Mouse (Mus musculus) MEL (cell line): ENCODE data around the gene Mbd3. TPM values are rescaled to one million over a fixed set of nuclear protein-coding genes. Genes with fewer than 3 reads are reported as not detected.

ENCODE experiments used
- DNase-seq: peaks from one replicate; pipeline ENCODE4 v3.0.0; 2011; ENCODE audit warnings: low read depth, low spot score
- H3K27ac ChIP-seq: 2 replicates; pipeline ENCODE4 v1.5.1; 2012; ENCODE audit warnings: low read depth, mild to moderate bottlenecking, control low read depth, low read length, moderate library complexity; ENCODE audit not compliant: control insufficient read depth
- H3K27me3 ChIP-seq, 2 experiments: fragments of 150-350 bp in 1 of 2; sonication (generic) in 1 of 2; 2 replicates each; pipeline ENCODE4 v1.6.1; 2012; ENCODE audit warnings: low read length in 2 of 2, mild to moderate bottlenecking in 2 of 2, improper control_type of control experiment in 1 of 2, moderate library complexity in 1 of 2; ENCODE audit not compliant: insufficient read depth in 2 of 2, control insufficient read depth in 1 of 2
- H3K36me3 ChIP-seq, 2 experiments: 2 replicates each; pipeline ENCODE4 v1.6.1; 2012 to 2014; ENCODE audit warnings: low read length in 2 of 2, improper control_type of control experiment in 1 of 2, inconsistent platforms in 1 of 2, mild to moderate bottlenecking in 1 of 2; ENCODE audit not compliant: insufficient read depth in 2 of 2, control insufficient read depth in 1 of 2
- H3K4me1 ChIP-seq, 2 experiments: fragments of 150-350 bp in 1 of 2; sonication (generic) in 1 of 2; 2 replicates each; pipeline ENCODE4 v1.6.1; 2012; ENCODE audit warnings: low read length in 2 of 2, improper control_type of control experiment in 1 of 2, mild to moderate bottlenecking in 1 of 2; ENCODE audit not compliant: insufficient read depth in 2 of 2, control insufficient read depth in 1 of 2
- H3K4me3 ChIP-seq, 2 experiments: fragments of 150-350 bp in 1 of 2; sonication (generic) in 1 of 2; 2 replicates each; pipeline ENCODE4 v1.5.1; 2012; ENCODE audit warnings: low read depth in 2 of 2, low read length in 2 of 2, mild to moderate bottlenecking in 2 of 2, moderate library complexity in 2 of 2, control low read depth in 1 of 2, improper control_type of control experiment in 1 of 2; ENCODE audit not compliant: control insufficient read depth in 1 of 2, insufficient read depth in 1 of 2
- H3K79me2 ChIP-seq: 2 replicates; pipeline ENCODE4 v1.6.1; 2012; ENCODE audit warnings: mild to moderate bottlenecking, low read length, moderate library complexity; ENCODE audit not compliant: control insufficient read depth, poor library complexity, insufficient read depth
- H3K9ac ChIP-seq: 2 replicates; pipeline ENCODE4 v1.6.1; 2012; ENCODE audit warnings: low read depth, mild to moderate bottlenecking, control low read depth, low read length, moderate library complexity; ENCODE audit not compliant: control insufficient read depth, poor library complexity, severe bottlenecking
- H3K9me3 ChIP-seq: fragments of 150-350 bp; sonication (generic); replicated peaks from 2 replicates; pipeline ENCODE4 v1.6.1; 2012; ENCODE audit warnings: mild to moderate bottlenecking, low read length, improper control_type of control experiment, moderate library complexity; ENCODE audit not compliant: insufficient read depth
- E2F4 ChIP-seq: IDR thresholded peaks from 2 replicates; pipeline ENCODE4 v1.6.1; 2011; ENCODE audit warnings: low read depth, low read length, improper control_type of control experiment, borderline replicate concordance
- EP300 ChIP-seq, 2 experiments: IDR thresholded peaks; 2 replicates each; pipeline ENCODE4 v1.6.1; 2011; ENCODE audit warnings: improper control_type of control experiment in 2 of 2, low read length in 2 of 2, low read depth in 1 of 2, mild to moderate bottlenecking in 1 of 2
- ETS1 ChIP-seq: IDR thresholded peaks from 2 replicates; pipeline ENCODE4 v1.6.1; 2012; ENCODE audit warnings: low read depth, mild to moderate bottlenecking, inconsistent platforms, low read length, improper control_type of control experiment, moderate library complexity
- GATA1 ChIP-seq: IDR thresholded peaks from 2 replicates; pipeline ENCODE4 v1.6.1; 2011; ENCODE audit warnings: low read depth, low read length, improper control_type of control experiment
- JUND ChIP-seq: IDR thresholded peaks from 2 replicates; pipeline ENCODE4 v1.6.1; 2011; ENCODE audit warnings: low read depth, mild to moderate bottlenecking, improper control_type of control experiment, low read length
- KAT2A ChIP-seq: conservative IDR thresholded peaks from 2 replicates; pipeline ENCODE4 v1.6.1; 2012; ENCODE audit warnings: low read depth, low read length, improper control_type of control experiment, inconsistent platforms
- MAFK ChIP-seq: IDR thresholded peaks from 2 replicates; pipeline ENCODE4 v1.6.1; 2011; ENCODE audit warnings: low read depth, mild to moderate bottlenecking, low read length, improper control_type of control experiment, borderline replicate concordance
- MAX ChIP-seq: IDR thresholded peaks from 2 replicates; pipeline ENCODE4 v1.6.1; 2011; ENCODE audit warnings: low read length, improper control_type of control experiment
- MAZ ChIP-seq: IDR thresholded peaks from 2 replicates; pipeline ENCODE4 v1.6.1; 2012; ENCODE audit warnings: low read depth, mild to moderate bottlenecking, inconsistent platforms, low read length, improper control_type of control experiment
- MEF2A ChIP-seq: IDR thresholded peaks from 2 replicates; pipeline ENCODE4 v1.6.1; 2014; ENCODE audit warnings: low read depth, mild to moderate bottlenecking, inconsistent platforms, low read length, improper control_type of control experiment; ENCODE audit not compliant: poor library complexity, insufficient replicate concordance, severe bottlenecking; ENCODE audit errors: extremely low read depth
- MXI1 ChIP-seq: IDR thresholded peaks from 2 replicates; pipeline ENCODE4 v1.6.1; 2011; ENCODE audit warnings: mild to moderate bottlenecking, low read depth, low read length, improper control_type of control experiment
- MYC ChIP-seq: IDR thresholded peaks from 2 replicates; pipeline ENCODE4 v1.6.1; 2011; ENCODE audit warnings: low read depth, mild to moderate bottlenecking, low read length, improper control_type of control experiment, moderate library complexity
- POLR2A ChIP-seq, 2 experiments: IDR thresholded peaks; 2 replicates each; pipeline ENCODE4 v1.6.1; 2011 to 2012; ENCODE audit warnings: low read length in 2 of 2, mild to moderate bottlenecking in 2 of 2, control low read depth in 1 of 2, improper control_type of control experiment in 1 of 2, low read depth in 1 of 2, moderate library complexity in 1 of 2; ENCODE audit not compliant: control insufficient read depth in 1 of 2, insufficient read depth in 1 of 2, poor library complexity in 1 of 2
- POLR2AphosphoS2 ChIP-seq: IDR thresholded peaks from 2 replicates; pipeline ENCODE4 v1.6.1; 2011; ENCODE audit warnings: low read length, improper control_type of control experiment
- POLR2AphosphoS5 ChIP-seq: IDR thresholded peaks from 2 replicates; pipeline ENCODE4 v1.6.1; 2012; ENCODE audit warnings: low read depth, borderline replicate concordance, mild to moderate bottlenecking, inconsistent platforms, low read length, moderate library complexity, mixed read lengths
- RAD21 ChIP-seq: IDR thresholded peaks from 2 replicates; pipeline ENCODE4 v1.6.1; 2011; ENCODE audit warnings: mild to moderate bottlenecking, low read depth, low read length, improper control_type of control experiment
- RCOR1 ChIP-seq: IDR thresholded peaks from 2 replicates; pipeline ENCODE4 v1.6.1; 2012; ENCODE audit warnings: low read depth, mild to moderate bottlenecking, inconsistent platforms, low read length, improper control_type of control experiment
- SIN3A ChIP-seq: IDR thresholded peaks from 2 replicates; pipeline ENCODE4 v1.6.1; 2012; ENCODE audit warnings: low read length, improper control_type of control experiment, inconsistent platforms
- SMC3 ChIP-seq: IDR thresholded peaks from 2 replicates; pipeline ENCODE4 v1.6.1; 2011; ENCODE audit warnings: low read depth, low read length, improper control_type of control experiment
- TAL1 ChIP-seq: IDR thresholded peaks from 2 replicates; pipeline ENCODE4 v1.6.1; 2012; ENCODE audit warnings: mild to moderate bottlenecking, inconsistent platforms, low read length, moderate library complexity, mixed read lengths
- TCF12 ChIP-seq: IDR thresholded peaks from 2 replicates; pipeline ENCODE4 v1.6.1; 2014; ENCODE audit warnings: low read depth, mild to moderate bottlenecking, inconsistent platforms, low read length, improper control_type of control experiment, moderate library complexity
- UBTF ChIP-seq: IDR thresholded peaks from 2 replicates; pipeline ENCODE4 v1.6.1; 2012; ENCODE audit warnings: low read depth, mild to moderate bottlenecking, inconsistent platforms, low read length, improper control_type of control experiment, moderate library complexity, borderline replicate concordance; ENCODE audit not compliant: insufficient read depth
- USF1 ChIP-seq: IDR thresholded peaks from 2 replicates; pipeline ENCODE4 v1.6.1; 2014; ENCODE audit warnings: low read depth, mild to moderate bottlenecking, inconsistent platforms, low read length, improper control_type of control experiment, moderate library complexity
- USF2 ChIP-seq, 2 experiments: IDR thresholded peaks; 2 replicates each; pipeline ENCODE4 v1.6.1; 2011 to 2012; ENCODE audit warnings: improper control_type of control experiment in 2 of 2, low read length in 2 of 2, borderline replicate concordance in 1 of 2, inconsistent platforms in 1 of 2, low read depth in 1 of 2, mild to moderate bottlenecking in 1 of 2; ENCODE audit not compliant: insufficient read depth in 1 of 2
- ZKSCAN1 ChIP-seq: IDR thresholded peaks from 2 replicates; pipeline ENCODE4 v1.6.1; 2012; ENCODE audit warnings: low read depth, mild to moderate bottlenecking, inconsistent platforms, low read length, improper control_type of control experiment, moderate library complexity
- polyA plus RNA-seq, 2 experiments: library from polyadenylated mRNA; stranded (reverse) in 1 of 2; unstranded in 1 of 2; fragments of >175 nt in 1 of 2; fragments of >200 nt in 1 of 2; gene quantifications; 2 replicates each; pipeline versions ENCODE4 v1.2.1 to v1.2.4; 2012; ENCODE audit warnings: low replicate concordance in 2 of 2, low read depth in 1 of 2; ENCODE audit not compliant: insufficient read length in 2 of 2, insufficient read depth in 1 of 2, missing spikeins in 1 of 2
- total RNA-seq: library from RNA; depleted of rRNA; stranded (reverse); fragments of 300-350 nt; gene quantifications from 2 replicates; pipeline ENCODE4 v1.2.3, GENCODE M21; 2012

Gene Mbd3
- total and polyA plus RNA-seq, 3 experiments, result 81.4 to 289 TPM; not detected in 1

- no peak for TF ChIP-seq RCOR1
- peak; percentile 91 for TF ChIP-seq USF1
Observed at GRCm38 (mm10) chr10:80387522-80387959, 11.8 kb downstream of the Mbd3 start, which contains the start of gene Mex3d (continued).

GRCm38 (mm10) chr10:80386735-80387471 is 12.4 kb downstream of the Mbd3 start:
- peak overlapping the region; percentile 62 for H3K9ac ChIP-seq
- H3K9me3 ChIP-seq, result no peaks in the 10 kb centered on the region
- no peaks in the 10 kb centered on the region for H3K27me3 ChIP-seq
- H3K4me3 ChIP-seq, result peak overlapping the region; percentile 34 to 69
- TF ChIP-seq SIN3A, result peak; percentile 45; the same call in 1 of the 2 replicates
- TF ChIP-seq KAT2A, result no peak
- no peak for TF ChIP-seq MXI1
- peak; percentile 45; the same call in 1 of the 2 replicates for TF ChIP-seq MAX
- TF ChIP-seq GATA1, result no peak
- no peak for TF ChIP-seq MYC
- no peak for TF ChIP-seq TAL1
- TF ChIP-seq RAD21, result no peak
- TF ChIP-seq USF2 (IDR thresholded peaks at IDR 0.05; ENCODE audit: borderline replicate concordance in 1 of 2, insufficient read depth in 1 of 2, low read depth in 1 of 2, low read length in 2 of 2), result no peak
- TF ChIP-seq POLR2AphosphoS2, result no peak
- no peak for TF ChIP-seq JUND
- no peak for TF ChIP-seq TCF12
- no peak for TF ChIP-seq MAFK
- TF ChIP-seq POLR2AphosphoS5, result no peak
- peak in 1 of 2 experiments; percentile 18; a peak in 1 of 4 replicates for TF ChIP-seq POLR2A (IDR thresholded peaks at IDR 0.05; ENCODE audit: control insufficient read depth in 1 of 2, insufficient read depth in 1 of 2, low read depth in 1 of 2, low read length in 2 of 2, poor library complexity in 1 of 2)
- TF ChIP-seq E2F4, result no peak
- TF ChIP-seq MAZ, result no peak
- no peak for TF ChIP-seq ETS1
- TF ChIP-seq UBTF, result no peak
- no peak for TF ChIP-seq SMC3
- no peak for TF ChIP-seq RCOR1
- no peak for TF ChIP-seq MEF2A
- no peak for TF ChIP-seq USF1
- TF ChIP-seq ZKSCAN1, result no peak
- no peak for TF ChIP-seq EP300 (IDR thresholded peaks at IDR 0.05; ENCODE audit: low read depth in 1 of 2, low read length in 2 of 2)
- no peak overlapping the region for H3K27ac ChIP-seq
- H3K4me1 ChIP-seq, result peaks cover 9 to 39% of the 10 kb centered on the region in 2 experiments
- H3K36me3 ChIP-seq, result peaks cover 0 to 22% of the 10 kb centered on the region in 2 experiments; a peak in 2 of 4 replicates
- H3K79me2 ChIP-seq, result peaks cover 17% of the 10 kb centered on the region
- DNase-seq, result peak; percentile 47
